Mouse (Mus musculus) limb, embryonic 11.5 days (tissue): ENCODE results near the gene Sec24c. TPM values are rescaled to one million over a fixed set of nuclear protein-coding genes. Genes with fewer than 3 reads are reported as not detected.

ENCODE experiments used
- ATAC-seq: fragments of 200-750 bp; cut with Nextera tagmentation; 2 replicates; pipeline ENCODE4 v1.8.0; 2017; ENCODE audit warnings: low read depth; ENCODE audit not compliant: insufficient number of reproducible peaks, low FRiP score, low TSS enrichment
- DNase-seq: peaks from one replicate; pipeline ENCODE4 v3.0.0-alpha.2; 2015; ENCODE audit warnings: low spot score
- H3K27ac ChIP-seq: fragments of 300-500 bp; sonication (generic); replicated peaks from 2 replicates; pipeline ENCODE4 v1.5.1; 2014; ENCODE audit warnings: low read depth, mild to moderate bottlenecking, low read length
- H3K27me3 ChIP-seq: fragments of 300-500 bp; sonication (generic); 2 replicates; pipeline ENCODE4 v1.6.1; 2014; ENCODE audit warnings: mild to moderate bottlenecking, low read length, mixed read lengths; ENCODE audit not compliant: control insufficient read depth, insufficient read depth
- H3K36me3 ChIP-seq: fragments of 300-500 bp; sonication (generic); 2 replicates; pipeline ENCODE4 v1.6.1; 2014; ENCODE audit warnings: mild to moderate bottlenecking, low read length, moderate library complexity, mixed read lengths; ENCODE audit not compliant: control insufficient read depth, insufficient read depth
- H3K4me1 ChIP-seq: fragments of 300-500 bp; sonication (generic); 2 replicates; pipeline ENCODE4 v1.6.1; 2014; ENCODE audit warnings: low read length, mixed read lengths; ENCODE audit not compliant: control insufficient read depth, insufficient read depth
- H3K4me2 ChIP-seq: fragments of 300-500 bp; sonication (generic); 2 replicates; pipeline ENCODE4 v1.6.1; 2014; ENCODE audit warnings: low read depth, mild to moderate bottlenecking, moderate library complexity; ENCODE audit not compliant: severe bottlenecking
- H3K4me3 ChIP-seq: fragments of 300-500 bp; sonication (generic); 2 replicates; pipeline ENCODE4 v1.5.1; 2014; ENCODE audit warnings: low read depth, low read length
- H3K9ac ChIP-seq: fragments of 300-500 bp; sonication (generic); 2 replicates; pipeline ENCODE4 v1.6.1; 2014; ENCODE audit warnings: mild to moderate bottlenecking, low read length
- H3K9me3 ChIP-seq: fragments of 300-500 bp; sonication (generic); 2 replicates; pipeline ENCODE4 v1.6.1; 2016; ENCODE audit warnings: low read length; ENCODE audit not compliant: control insufficient read depth
- WGBS: fragments of 180-500 bp; shearing (Covaris S2); extraction: QIAGEN DNeasy Blood & Tissue Kit; methylation state at CpG from one replicate; pipeline ENCODE4 v1.1.7; 2014; 5-methylcytosine and 5-hydroxymethylcytosine counted together
- polyA plus RNA-seq: library from polyadenylated mRNA; unstranded; fragments of >200 nt; fragmentation: Nextera tagmentation; extraction: Ambion mirVana; gene quantifications from 2 replicates; pipeline ENCODE4 v1.2.1, GENCODE M21; 2014

Sec24c gene
- polyA plus RNA-seq, 1 experiment from 2014 or later = 81.7 TPM

DNA sequence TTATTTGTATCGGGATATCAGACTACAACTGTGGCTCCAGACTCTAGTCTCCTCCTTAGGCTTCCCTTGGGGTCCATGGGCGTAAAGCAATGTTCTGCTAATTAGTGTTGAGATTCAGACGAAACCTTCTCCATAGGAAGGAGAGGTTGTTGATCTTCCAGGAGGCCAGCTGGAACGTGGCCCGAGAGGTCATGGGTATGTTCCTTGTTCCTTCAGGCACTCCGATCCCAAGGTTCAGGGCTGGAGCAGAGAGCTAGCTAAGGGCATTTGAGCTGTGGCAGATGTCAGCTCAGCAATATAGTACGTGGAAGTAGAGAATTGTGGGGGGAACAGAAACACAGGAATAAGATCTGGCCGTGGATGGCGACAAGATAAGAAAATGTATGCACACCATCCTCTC, 18.4 kb upstream of the Sec24c start:
- WGBS = 81% methylated on average over 9 of the region's 9 CpGs
- Histone ChIP-seq H3K4me3 (no peak overlapping the region), H3K4me1 (no peaks in the 10 kb centered on the region), H3K27ac (no peak overlapping the region), H3K9me3 (no peaks in the 10 kb centered on the region), H3K9ac (no peak overlapping the region), H3K27me3 (no peaks in the 10 kb centered on the region), H3K4me2 (no peak overlapping the region), H3K36me3 (no peaks in the 10 kb centered on the region)
- ATAC-seq = no peak
- no peak for DNase-seq

DNA sequence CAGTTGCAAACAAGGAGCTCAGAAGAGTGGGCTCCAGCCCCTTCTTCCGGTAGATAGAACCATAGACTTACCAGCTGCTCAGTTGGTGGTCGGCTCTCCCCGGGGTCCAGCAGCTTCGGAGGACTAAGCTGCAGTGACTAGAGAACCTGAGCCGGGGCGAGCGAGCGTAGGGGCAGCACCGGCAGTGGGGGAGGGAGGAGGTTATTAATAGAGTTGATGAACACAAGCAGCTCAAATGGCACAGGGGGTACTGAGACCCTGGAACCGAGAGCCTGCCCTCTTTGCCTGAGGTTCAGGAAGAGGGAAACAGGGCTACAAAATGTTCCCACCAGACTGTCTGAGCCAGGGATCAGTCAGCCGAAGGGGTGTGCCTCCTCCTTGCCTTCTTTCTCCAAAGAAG, 17.7 kb upstream of the Sec24c start, which contains the start of gene Myoz1:
Myoz1 (minus strand) TSS at position 180 of the 400 bp plus-strand sequence.
- no peak within 1 kb of the TSS for H3K4me2 ChIP-seq
- H3K27ac ChIP-seq = no peak within 1 kb of the TSS
- WGBS = 41% methylated on average over 11 of the region's 11 CpGs
- H3K9me3 ChIP-seq = no peaks in the 10 kb centered on the region
- DNase-seq = no peak
- no peak within 1 kb of the TSS for H3K9ac ChIP-seq
- H3K4me1 ChIP-seq = no peaks in the 10 kb centered on the region
- no peak within 1 kb of the TSS for H3K4me3 ChIP-seq
- no peak for ATAC-seq
- no peaks in the 10 kb centered on the region for H3K27me3 ChIP-seq
- H3K36me3 ChIP-seq = no peaks in the 10 kb centered on the region

DNA sequence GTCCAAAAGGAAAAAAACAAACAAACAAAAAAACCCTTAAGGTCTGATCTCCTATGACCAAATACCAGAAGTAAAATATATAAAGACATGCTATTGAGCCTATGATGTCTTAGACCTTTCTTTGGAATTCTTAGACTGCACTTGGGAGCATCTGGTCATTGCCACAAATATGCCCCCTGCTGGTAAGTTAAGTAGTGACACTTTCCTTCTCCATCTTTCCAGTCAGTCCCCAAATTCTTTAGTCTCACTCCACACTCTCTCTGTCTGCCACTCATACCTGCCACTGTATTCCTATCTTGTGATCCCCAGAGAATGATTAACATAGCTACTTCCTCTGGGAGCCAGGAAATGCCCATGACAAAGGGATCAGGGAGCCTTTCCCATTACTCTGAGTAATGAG, 15.8 kb upstream of the Sec24c start:
- Histone ChIP-seq H3K27me3 (peaks cover 8% of the 10 kb centered on the region; the same call in 1 of the 2 replicates), H3K4me2 (no peak overlapping the region), H3K9ac (no peak overlapping the region), H3K27ac (no peak overlapping the region), H3K9me3 (no peaks in the 10 kb centered on the region), H3K4me3 (no peak overlapping the region), H3K4me1 (peaks cover 7% of the 10 kb centered on the region; the same call in 1 of the 2 replicates), H3K36me3 (no peaks in the 10 kb centered on the region)
- DNase-seq (no peak), ATAC-seq (no peak)

DNA sequence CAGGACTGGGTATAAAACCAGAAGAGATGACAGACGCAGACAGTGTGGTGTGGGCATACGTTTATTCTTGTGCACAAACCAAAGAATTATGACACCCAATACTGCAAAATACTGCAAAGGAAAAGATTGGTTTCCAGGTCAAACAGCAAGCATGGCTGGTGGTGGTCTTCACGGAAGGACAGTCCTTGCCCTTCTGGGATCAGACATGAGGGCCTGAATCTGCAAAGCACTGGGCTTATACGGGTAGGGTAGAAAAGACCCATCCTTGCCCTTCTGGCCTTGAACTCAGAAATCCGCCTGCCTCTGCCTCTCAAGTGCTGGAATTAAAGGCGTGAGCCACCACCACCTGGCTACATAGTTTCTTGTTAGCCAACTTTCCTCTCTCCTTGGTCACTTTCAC, 15.2 kb upstream of the Sec24c start:
- no peak overlapping the region for H3K9ac ChIP-seq
- no peak for ATAC-seq
- WGBS = 89% methylated on average over 6 of the region's 6 CpGs
- H3K4me2 ChIP-seq = no peak overlapping the region
- no peak overlapping the region for H3K27ac ChIP-seq
- no peak for DNase-seq
- no peaks in the 10 kb centered on the region for H3K9me3 ChIP-seq
- H3K27me3 ChIP-seq = peaks cover 8% of the 10 kb centered on the region; the same call in 1 of the 2 replicates
- peaks cover 7% of the 10 kb centered on the region; the same call in 1 of the 2 replicates for H3K4me1 ChIP-seq
- H3K36me3 ChIP-seq = no peaks in the 10 kb centered on the region
- no peak overlapping the region for H3K4me3 ChIP-seq

DNA sequence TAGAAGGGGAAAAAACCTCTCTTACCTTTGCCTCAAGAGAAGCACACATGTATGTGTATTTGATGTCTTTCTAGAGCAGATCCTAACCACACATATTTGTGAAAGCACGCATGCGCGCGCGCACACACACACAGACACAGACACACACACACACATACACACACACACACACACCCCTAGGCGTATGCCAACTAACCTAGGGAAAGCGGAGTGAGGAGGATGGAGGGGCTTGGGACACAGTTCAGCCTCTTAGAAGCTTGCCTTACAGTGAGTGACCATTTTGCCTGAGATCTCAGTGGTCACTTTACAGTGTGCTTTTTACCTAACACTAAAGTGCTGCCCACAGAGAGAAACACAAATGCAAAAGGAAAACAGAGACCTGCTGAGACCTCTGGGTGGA, 14.4 kb upstream of the Sec24c start:
- Histone ChIP-seq H3K4me2 (no peak overlapping the region), H3K27ac (no peak overlapping the region), H3K36me3 (no peaks in the 10 kb centered on the region), H3K4me1 (peaks cover 7% of the 10 kb centered on the region; the same call in 1 of the 2 replicates), H3K4me3 (no peak overlapping the region), H3K27me3 (peaks cover 8% of the 10 kb centered on the region; the same call in 1 of the 2 replicates), H3K9me3 (no peaks in the 10 kb centered on the region), H3K9ac (no peak overlapping the region)
- 93% methylated on average over 7 of the region's 7 CpGs for WGBS
- ATAC-seq (no peak), DNase-seq (no peak)

DNA sequence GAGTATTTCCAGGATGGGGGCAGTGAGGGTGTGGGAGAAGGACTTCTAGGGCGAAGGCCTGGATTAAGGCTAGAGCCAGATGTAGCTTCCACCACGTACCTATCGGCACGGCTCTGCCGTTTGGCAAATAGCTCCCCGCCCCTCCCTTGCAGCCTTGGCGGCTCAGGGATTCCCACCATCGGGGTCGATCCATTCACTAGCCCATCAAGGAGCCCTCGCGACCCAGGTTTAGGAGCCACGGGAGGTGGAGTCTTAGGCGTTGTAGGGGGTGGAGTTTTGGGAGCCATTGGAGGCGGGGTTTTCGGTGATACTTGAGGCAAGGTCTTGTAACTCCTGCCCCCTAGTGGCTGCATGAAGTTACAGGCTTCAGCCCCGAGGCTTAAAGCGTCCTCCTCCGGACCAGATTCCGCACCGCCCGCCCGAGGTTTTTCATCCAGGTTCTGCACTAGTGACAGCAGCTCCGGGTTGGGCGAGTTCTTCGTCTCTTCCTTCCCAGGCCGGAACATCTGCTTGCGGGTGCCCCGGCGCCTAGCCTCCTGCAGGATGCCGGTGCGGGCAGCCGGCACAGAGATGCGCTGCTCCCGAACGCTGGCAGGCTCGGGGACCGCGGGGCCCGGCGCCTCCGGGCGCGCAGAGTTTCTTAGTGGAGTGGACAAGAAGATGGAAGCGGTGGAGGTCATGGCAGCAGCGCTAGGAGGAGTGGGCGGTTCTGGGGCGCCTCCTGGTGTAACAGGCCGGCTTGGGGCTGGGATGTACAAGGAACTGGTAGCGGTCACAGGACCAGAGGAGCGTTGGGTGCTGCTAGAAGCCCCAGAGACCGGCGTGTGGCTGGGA, 13.1 kb upstream of the Sec24c start:
- no peaks in the 10 kb centered on the region for H3K9me3 ChIP-seq

DNA sequence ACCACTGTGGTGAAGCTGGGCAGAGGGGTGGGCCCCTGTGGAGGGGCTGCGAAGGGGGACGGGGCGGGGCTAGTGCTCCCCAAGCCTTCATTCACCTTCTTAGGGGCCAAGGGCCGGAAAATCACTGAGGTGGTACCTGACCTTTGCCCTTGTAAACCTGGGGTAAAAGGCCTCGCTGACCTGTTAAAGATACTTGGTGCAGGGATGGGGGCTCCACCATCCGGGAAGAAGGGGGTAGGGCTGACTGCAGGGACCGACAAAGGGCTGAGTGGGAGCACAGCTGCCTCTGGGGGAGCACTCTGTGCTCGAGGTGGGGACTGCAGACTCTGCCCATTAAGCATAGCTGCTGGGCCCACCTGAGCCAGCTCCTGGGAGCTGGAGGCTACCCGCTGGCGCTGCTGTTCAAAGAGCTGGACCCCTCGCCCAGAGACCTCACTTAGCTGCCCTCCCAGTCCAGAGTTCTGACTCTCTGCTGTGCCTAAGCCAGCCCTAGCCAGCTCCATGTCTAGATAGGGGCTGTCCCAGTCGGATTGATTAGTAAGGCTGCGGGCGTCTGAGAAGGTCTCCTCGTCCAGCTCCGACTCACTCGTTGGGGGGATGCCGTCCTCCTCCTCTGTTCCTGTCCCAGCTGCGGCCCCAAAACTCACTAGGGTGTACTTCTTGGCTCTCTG, 12.3 kb upstream of the Sec24c start:
- Histone ChIP-seq H3K9ac (peak overlapping the region; percentile 73), H3K27ac (peak overlapping the region; percentile 67), H3K9me3 (no peaks in the 10 kb centered on the region), H3K4me3 (peak overlapping the region; percentile 40), H3K4me1 (peaks cover 7% of the 10 kb centered on the region; the same call in 1 of the 2 replicates), H3K4me2 (peak overlapping the region; percentile 85), H3K36me3 (no peaks in the 10 kb centered on the region), H3K27me3 (peaks cover 8% of the 10 kb centered on the region)
- ATAC-seq (peak; percentile 21; the same call in 1 of the 2 replicates), DNase-seq (no peak)
- 9% methylated on average over 19 of the region's 19 CpGs for WGBS

More for the DNA sequence above, 13.1 kb upstream of the Sec24c start:
- peak overlapping the region; percentile 85 for H3K4me2 ChIP-seq
- WGBS = 1% methylated on average over 52 of the region's 52 CpGs
- peak overlapping the region; percentile 40 for H3K4me3 ChIP-seq
- H3K27me3 ChIP-seq = peaks cover 8% of the 10 kb centered on the region
- peak overlapping the region; percentile 73 for H3K9ac ChIP-seq
- DNase-seq = peak; percentile 95
- H3K27ac ChIP-seq = peak overlapping the region; percentile 67
- peaks cover 7% of the 10 kb centered on the region; the same call in 1 of the 2 replicates for H3K4me1 ChIP-seq
- peak; percentile 79 for ATAC-seq
- no peaks in the 10 kb centered on the region for H3K36me3 ChIP-seq

DNA sequence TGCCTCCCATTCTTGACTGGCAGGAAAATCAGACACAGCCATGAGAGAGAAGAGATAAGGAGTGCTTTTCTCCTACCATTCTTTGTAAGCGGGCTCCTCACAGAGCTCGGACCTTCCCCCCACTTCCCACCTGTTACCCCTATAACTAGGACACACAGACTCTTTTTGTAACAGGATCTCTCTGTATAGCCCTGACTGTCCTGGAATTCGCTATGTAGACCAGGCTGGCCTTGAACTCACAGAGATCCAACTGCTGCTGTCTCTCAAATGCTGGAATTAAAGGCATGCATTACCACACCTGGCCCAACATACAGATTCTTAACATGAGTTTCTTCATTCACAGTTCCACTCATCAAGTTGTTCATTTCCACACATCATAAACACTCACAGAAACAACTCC, 11.4 kb upstream of the Sec24c start:
- no peak overlapping the region for H3K4me3 ChIP-seq
- H3K9ac ChIP-seq = no peak overlapping the region
- no peak overlapping the region; the same call in 1 of the 2 replicates for H3K4me2 ChIP-seq

More for the DNA sequence above, 11.4 kb upstream of the Sec24c start:
- H3K27ac ChIP-seq = no peak overlapping the region
- no peaks in the 10 kb centered on the region for H3K36me3 ChIP-seq
- H3K4me1 ChIP-seq = peaks cover 7% of the 10 kb centered on the region; the same call in 1 of the 2 replicates
- no peaks in the 10 kb centered on the region for H3K9me3 ChIP-seq
- 85% methylated on average over 3 of the region's 3 CpGs for WGBS
- no peak for DNase-seq
- H3K27me3 ChIP-seq = peaks cover 8% of the 10 kb centered on the region
- ATAC-seq = no peak
